Mouse (Mus musculus) liver, embryonic 16.5 days (tissue): ENCODE measurements around the gene Rab44. TPM values are rescaled to one million over a fixed set of nuclear protein-coding genes. Genes with fewer than 3 reads are reported as not detected.

Experiments
- ATAC-seq: fragments of 200-750 bp; cut with Nextera tagmentation; 2 replicates; pipeline ENCODE4 v1.8.0; 2017; ENCODE audit warnings: low read depth, mild to moderate bottlenecking, moderate number of reproducible peaks, moderate library complexity
- H3K27ac ChIP-seq: fragments of 300-500 bp; sonication (generic); 2 replicates; pipeline ENCODE4 v1.5.1; 2014; ENCODE audit warnings: mild to moderate bottlenecking, low read length
- H3K27me3 ChIP-seq: fragments of 300-500 bp; sonication (generic); 2 replicates; pipeline ENCODE4 v1.6.1; 2014; ENCODE audit warnings: low read depth, low read length, mixed read lengths; ENCODE audit not compliant: control insufficient read depth, insufficient read depth
- H3K36me3 ChIP-seq: fragments of 300-500 bp; sonication (generic); 2 replicates; pipeline ENCODE4 v1.6.1; 2014; ENCODE audit warnings: mild to moderate bottlenecking; ENCODE audit not compliant: control insufficient read depth, insufficient read depth
- H3K4me1 ChIP-seq: fragments of 300-500 bp; sonication (generic); 2 replicates; pipeline ENCODE4 v1.6.1; 2014; ENCODE audit warnings: low read depth, low read length, mixed read lengths; ENCODE audit not compliant: control insufficient read depth
- H3K4me2 ChIP-seq: fragments of 300-500 bp; sonication (generic); 2 replicates; pipeline ENCODE4 v1.6.1; 2014; ENCODE audit warnings: low read depth, low read length, mixed read lengths
- H3K4me3 ChIP-seq: fragments of 300-500 bp; sonication (generic); 2 replicates; pipeline ENCODE4 v1.5.1; 2014; ENCODE audit warnings: low read depth, mild to moderate bottlenecking, low read length
- H3K9ac ChIP-seq: fragments of 300-500 bp; sonication (generic); 2 replicates; pipeline ENCODE4 v1.6.1; 2014; ENCODE audit warnings: low read depth, low read length
- H3K9me3 ChIP-seq: fragments of 300-500 bp; sonication (generic); replicated peaks from 2 replicates; pipeline ENCODE4 v1.6.1; 2016; ENCODE audit warnings: low read length; ENCODE audit not compliant: control insufficient read depth
- WGBS: fragments of 180-500 bp; shearing (Covaris S2); extraction: QIAGEN DNeasy Blood & Tissue Kit; methylation state at CpG from one replicate; pipeline ENCODE4 v1.1.7; 2014; ENCODE audit not compliant: insufficient replicate concordance; 5-methylcytosine and 5-hydroxymethylcytosine counted together
- polyA plus RNA-seq: library from polyadenylated mRNA; unstranded; fragments of >200 nt; fragmentation: Nextera tagmentation; extraction: Ambion mirVana; gene quantifications from 2 replicates; pipeline ENCODE4 v1.2.1, GENCODE M21; 2015

Gene Rab44
- polyA plus RNA-seq, 1 experiment from 2014 or later = 10.9 TPM

DNA sequence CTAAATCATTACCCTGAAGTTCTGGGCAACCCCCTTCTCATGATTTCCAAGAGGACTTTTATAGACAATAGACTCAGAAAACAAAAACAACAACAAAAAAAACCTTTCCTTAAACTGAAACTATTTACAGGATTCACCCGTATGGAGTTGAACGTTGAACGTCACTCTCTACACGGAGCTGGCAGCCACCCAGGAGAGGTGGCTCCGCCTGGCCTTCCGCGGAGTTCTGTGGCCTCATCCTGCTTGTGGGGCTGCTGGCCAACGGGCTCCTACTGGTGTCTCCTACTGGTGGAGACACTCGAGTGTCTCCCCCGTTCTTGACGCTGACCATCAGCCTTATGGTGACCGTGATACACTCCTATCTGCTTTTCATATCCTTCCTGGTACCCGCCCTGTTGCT lies 40.3 kb downstream of the Rab44 start:
- no peak overlapping the region for H3K9ac ChIP-seq
- H3K4me1 ChIP-seq = no peaks in the 10 kb centered on the region
- H3K36me3 ChIP-seq = no peaks in the 10 kb centered on the region
- H3K27me3 ChIP-seq = no peaks in the 10 kb centered on the region
- H3K4me3 ChIP-seq = no peak overlapping the region
- ATAC-seq = no peak
- no peaks in the 10 kb centered on the region for H3K9me3 ChIP-seq
- 45% methylated on average over 13 of the region's 13 CpGs for WGBS
- no peak overlapping the region for H3K27ac ChIP-seq
- no peak overlapping the region for H3K4me2 ChIP-seq

DNA sequence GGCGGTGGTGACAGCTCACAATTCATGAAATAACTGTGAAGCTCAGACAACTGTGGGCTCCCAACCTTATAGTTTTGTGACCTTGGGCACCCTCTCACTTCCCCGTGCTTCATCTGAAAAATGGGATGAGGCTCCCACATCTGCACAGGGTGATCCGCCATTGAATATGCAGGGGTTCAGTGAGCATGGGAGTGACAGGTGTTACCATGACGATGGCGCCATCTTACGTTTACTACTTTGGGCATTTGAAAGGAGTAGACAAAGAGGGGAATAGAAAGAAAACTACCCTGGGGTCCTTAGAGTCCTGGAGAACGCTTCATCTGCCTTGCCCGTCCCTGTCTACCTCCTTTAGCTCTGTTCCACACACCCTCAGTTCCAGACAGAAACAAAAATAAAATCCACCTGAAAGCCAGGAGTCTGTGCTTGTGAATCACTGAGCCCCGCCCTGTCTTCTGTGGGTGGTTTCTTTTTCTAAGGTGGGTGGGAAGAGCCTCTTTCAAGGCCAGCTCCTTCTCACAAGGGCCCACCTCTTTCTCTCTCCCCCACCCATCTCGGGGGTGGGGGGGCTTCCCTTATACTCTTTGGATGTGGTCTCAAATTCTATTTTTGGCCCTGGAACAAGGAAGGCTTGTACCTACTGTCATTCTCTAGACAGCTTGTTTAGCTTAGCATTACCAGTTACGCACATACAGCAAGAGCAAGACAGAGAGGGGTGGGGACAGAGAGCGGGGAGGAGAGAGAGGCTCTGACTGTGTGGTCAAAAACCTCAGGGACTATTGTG lies 41.6 kb downstream of the Rab44 start:
- Histone ChIP-seq H3K4me3 (no peak overlapping the region), H3K4me2 (no peak overlapping the region), H3K27ac (no peak overlapping the region), H3K9ac (no peak overlapping the region), H3K27me3 (no peaks in the 10 kb centered on the region), H3K9me3 (no peaks in the 10 kb centered on the region), H3K36me3 (no peaks in the 10 kb centered on the region), H3K4me1 (no peaks in the 10 kb centered on the region)
- WGBS = 68% methylated on average over 12 of the region's 12 CpGs
- ATAC-seq = no peak

DNA sequence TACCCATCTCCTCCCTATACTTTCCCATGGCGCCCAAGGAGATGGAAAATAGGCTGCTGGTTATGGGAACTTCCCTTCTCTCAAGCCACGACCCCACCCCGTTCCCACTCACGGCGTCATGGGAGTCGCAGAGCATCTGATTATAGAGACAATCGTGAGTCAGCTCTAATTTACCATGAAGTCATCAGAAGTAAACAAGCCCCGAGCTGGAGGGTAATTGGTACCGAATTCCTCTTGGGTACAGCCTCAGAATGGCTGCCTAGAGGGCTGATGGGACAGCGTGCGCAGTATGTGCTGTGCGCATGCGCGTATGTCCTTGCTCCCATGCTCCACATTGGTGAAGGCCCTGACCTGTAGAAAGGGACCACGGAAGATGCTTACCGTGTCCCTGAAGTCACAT lies 42.5 kb downstream of the Rab44 start:
- H3K9me3 ChIP-seq = no peaks in the 10 kb centered on the region; the same call in 1 of the 2 replicates
- H3K27ac ChIP-seq = no peak overlapping the region
- H3K4me1 ChIP-seq = no peaks in the 10 kb centered on the region
- H3K9ac ChIP-seq = no peak overlapping the region
- WGBS = 57% methylated on average over 16 of the region's 16 CpGs
- no peak for ATAC-seq
- H3K4me3 ChIP-seq = no peak overlapping the region
- no peaks in the 10 kb centered on the region for H3K27me3 ChIP-seq
- no peaks in the 10 kb centered on the region for H3K36me3 ChIP-seq
- H3K4me2 ChIP-seq = no peak overlapping the region

DNA sequence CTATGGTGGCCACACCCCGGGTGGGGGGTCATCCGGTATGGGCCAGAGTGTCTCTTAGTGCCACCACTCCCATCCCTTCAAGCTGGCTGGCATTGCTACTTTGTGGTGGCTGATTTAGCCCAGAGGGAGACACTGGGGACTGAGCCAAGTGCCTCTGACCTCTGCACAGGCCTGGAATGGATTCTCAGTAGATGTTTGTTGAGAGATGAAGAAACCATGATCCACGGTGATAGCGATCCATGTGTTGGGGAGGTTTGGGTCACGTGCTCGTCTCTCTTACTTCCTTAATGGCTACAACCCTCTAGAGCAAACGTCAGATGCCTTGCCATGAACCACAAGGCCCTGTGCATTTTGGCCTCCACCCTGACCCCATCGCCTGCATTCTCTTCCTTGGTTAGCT lies 42.9 kb downstream of the Rab44 start:
- Histone ChIP-seq H3K4me1 (no peaks in the 10 kb centered on the region), H3K27ac (no peak overlapping the region), H3K4me3 (no peak overlapping the region), H3K36me3 (no peaks in the 10 kb centered on the region), H3K9me3 (no peaks in the 10 kb centered on the region; the same call in 1 of the 2 replicates), H3K4me2 (no peak overlapping the region), H3K9ac (no peak overlapping the region), H3K27me3 (no peaks in the 10 kb centered on the region)
- no peak for ATAC-seq
- 55% methylated on average over 8 of the region's 8 CpGs for WGBS

DNA sequence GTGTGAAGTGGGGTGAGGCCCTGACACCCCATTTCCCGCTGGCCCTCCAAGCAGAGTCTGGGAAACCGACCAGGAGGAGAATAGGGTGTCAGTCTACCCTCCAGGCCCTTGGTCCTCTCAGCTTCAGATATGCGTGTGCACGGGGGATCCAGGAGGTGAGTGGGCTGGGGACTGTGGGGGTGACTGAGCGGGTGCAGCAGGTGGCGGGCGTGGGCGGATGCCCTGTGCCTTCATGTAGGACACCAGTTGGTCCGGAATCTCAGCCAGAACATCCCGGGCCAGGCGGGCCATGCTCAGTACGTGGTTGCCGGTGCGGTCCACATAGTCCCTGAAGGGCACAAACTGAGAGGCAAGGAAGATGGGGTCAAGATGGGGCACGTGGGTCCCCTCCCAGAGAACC lies 45.0 kb downstream of the Rab44 start:
- Histone ChIP-seq H3K4me2 (no peak overlapping the region), H3K27ac (no peak overlapping the region), H3K4me1 (no peaks in the 10 kb centered on the region), H3K4me3 (no peak overlapping the region), H3K9me3 (no peaks in the 10 kb centered on the region; the same call in 1 of the 2 replicates), H3K36me3 (no peaks in the 10 kb centered on the region), H3K27me3 (no peaks in the 10 kb centered on the region), H3K9ac (no peak overlapping the region)
- no peak for ATAC-seq
- WGBS = 81% methylated on average over 15 of the region's 15 CpGs

DNA sequence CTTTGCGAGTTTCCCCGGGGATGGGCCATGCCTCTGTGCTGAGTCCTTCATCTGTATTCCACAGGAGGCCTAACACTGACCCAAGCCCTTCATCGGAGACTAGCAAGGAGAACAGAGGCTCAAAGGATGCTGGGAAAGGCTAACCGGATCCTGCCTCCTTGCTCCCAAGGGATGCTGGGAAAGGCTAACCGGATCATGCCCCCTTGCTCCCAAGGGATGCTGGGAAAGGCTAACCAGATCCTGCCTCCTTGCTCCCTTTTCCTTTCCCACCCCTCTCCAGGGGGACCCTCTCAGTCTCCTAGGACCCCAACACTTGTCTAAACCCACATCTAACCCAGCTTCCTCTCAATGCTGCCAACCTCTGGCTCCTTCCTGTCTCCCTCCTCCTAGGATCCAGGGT lies 45.4 kb downstream of the Rab44 start:
- H3K4me2 ChIP-seq = no peak overlapping the region
- peaks cover under 1% of the 10 kb centered on the region for H3K4me1 ChIP-seq
- H3K9ac ChIP-seq = no peak overlapping the region
- H3K36me3 ChIP-seq = no peaks in the 10 kb centered on the region
- H3K9me3 ChIP-seq = no peaks in the 10 kb centered on the region; the same call in 1 of the 2 replicates
- H3K27me3 ChIP-seq = no peaks in the 10 kb centered on the region
- ATAC-seq = no peak
- H3K27ac ChIP-seq = no peak overlapping the region
- H3K4me3 ChIP-seq = no peak overlapping the region
- WGBS = 77% methylated on average over 5 of the region's 5 CpGs

DNA sequence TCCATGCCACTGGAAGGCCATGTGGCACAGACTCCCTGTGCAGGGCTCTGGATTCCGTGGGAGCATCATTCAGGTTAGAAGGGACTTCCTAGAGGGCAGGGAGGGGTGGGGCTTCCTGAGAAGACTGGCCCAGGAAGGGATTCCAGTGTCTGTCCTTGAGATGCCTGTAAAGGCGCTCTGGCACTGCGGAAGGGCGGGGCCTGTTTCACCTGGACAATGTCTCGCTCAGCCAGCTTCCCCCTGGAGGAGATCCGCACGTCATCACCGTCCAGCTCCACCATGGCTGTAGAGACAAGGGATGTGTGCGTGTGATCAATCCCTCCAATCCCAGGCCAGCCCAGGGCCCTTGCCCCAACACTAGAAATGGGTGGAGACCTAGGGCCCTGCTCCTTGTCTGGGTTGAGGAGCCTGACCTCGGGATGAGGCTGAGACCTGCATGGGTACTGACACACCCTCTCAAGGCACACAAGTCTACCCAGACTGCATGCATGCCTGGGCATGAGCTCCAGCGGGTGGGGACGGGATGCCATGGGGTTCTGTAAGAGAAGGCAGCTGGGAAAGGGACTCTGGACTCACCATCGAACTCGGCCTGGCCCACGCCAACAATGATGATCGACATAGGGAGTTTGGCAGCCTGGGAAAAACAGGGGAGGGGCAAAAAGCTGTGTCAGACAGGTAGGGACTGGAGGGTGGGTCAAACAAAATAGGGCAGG lies 46.0 kb downstream of the Rab44 start:
- Histone ChIP-seq H3K4me2 (no peak overlapping the region), H3K4me3 (no peak overlapping the region), H3K27ac (no peak overlapping the region), H3K4me1 (peaks cover 7% of the 10 kb centered on the region), H3K9ac (no peak overlapping the region), H3K36me3 (no peaks in the 10 kb centered on the region), H3K27me3 (no peaks in the 10 kb centered on the region), H3K9me3 (no peaks in the 10 kb centered on the region; the same call in 1 of the 2 replicates)
- ATAC-seq = no peak
- 72% methylated on average over 16 of the region's 16 CpGs for WGBS

DNA sequence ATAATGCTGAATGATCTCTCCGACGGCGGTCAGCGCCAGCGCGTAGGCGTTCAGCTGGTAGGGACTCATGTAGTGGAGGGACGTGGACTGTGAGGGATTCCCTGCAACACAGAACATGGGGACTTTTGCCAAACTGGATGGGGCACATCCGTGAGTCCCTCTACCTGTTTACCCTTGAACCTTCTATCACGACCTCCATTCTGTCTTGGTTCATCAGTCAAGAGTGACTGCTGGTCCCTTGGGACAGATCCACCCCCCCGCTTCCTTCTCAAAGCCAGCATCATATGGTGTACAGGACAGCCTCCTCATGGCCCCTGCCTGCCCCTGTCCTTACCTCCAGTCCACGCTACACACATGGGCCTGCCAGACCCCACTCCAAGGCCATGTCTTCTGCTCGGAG lies 48.4 kb downstream of the Rab44 start:
- Histone ChIP-seq H3K4me2 (no peak overlapping the region), H3K27ac (no peak overlapping the region), H3K9ac (no peak overlapping the region), H3K27me3 (no peaks in the 10 kb centered on the region), H3K36me3 (no peaks in the 10 kb centered on the region), H3K4me3 (no peak overlapping the region), H3K4me1 (peaks cover 13% of the 10 kb centered on the region), H3K9me3 (no peaks in the 10 kb centered on the region; the same call in 1 of the 2 replicates)
- WGBS = 82% methylated on average over 13 of the region's 13 CpGs
- no peak for ATAC-seq

DNA sequence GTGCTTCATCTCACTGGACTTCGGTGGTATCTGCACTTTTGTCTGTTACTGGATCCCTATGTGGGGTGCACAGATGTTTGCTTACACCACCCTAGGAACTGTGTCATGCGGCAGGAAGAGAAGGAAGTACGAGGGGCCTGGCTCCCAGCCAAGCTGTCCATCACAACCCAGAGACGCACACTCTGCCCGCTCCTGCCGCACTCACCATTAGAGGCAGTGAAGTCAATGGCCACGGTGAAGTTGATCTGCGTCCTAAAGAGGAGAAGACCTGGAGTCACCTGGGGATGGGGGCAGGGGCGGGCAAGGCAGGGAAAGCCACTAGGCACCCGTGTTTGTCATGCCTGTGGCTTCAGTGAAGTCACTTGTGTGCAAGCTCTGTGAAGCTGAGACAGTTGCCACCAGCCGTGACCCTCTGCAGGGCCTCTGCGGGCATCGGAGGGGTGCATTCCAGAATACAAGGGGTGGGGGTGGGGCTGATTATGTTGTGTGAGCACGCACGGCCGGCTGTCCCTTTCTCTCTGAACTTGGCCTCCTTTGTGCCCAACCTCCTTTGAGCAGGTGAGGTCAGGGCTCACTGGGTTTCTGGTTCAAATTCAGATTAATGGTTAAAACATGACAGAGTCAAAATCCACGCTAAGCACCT lies 50.6 kb downstream of the Rab44 start:
- Histone ChIP-seq H3K9ac (no peak overlapping the region), H3K4me2 (peak overlapping the region; percentile 13), H3K27ac (no peak overlapping the region)

More for the DNA sequence above, 50.6 kb downstream of the Rab44 start:
- peak; percentile 47 for ATAC-seq
- Histone ChIP-seq H3K4me3 (no peak overlapping the region), H3K4me1 (peaks cover 13% of the 10 kb centered on the region), H3K36me3 (no peaks in the 10 kb centered on the region), H3K27me3 (no peaks in the 10 kb centered on the region), H3K9me3 (no peaks in the 10 kb centered on the region; the same call in 1 of the 2 replicates)
- WGBS = 6% methylated on average over 17 of the region's 17 CpGs
